Mouse (Mus musculus) adrenal gland, adult (tissue): ENCODE measurements around the gene Kif9.

ENCODE experiments used
- DNase-seq, 2 experiments: peaks; one replicate each; pipeline ENCODE4 v3.0.0; 2022 to 2023; ENCODE audit warnings: low spot score in 1 of 2; ENCODE audit not compliant: inconsistent age in 2 of 2

Gene Kif9

GRCm38 (mm10) chr9:110525737-110526136, 49.0 kb downstream of the Kif9 start:
- DNase-seq, result peak in 1 of 2 experiments; percentile 45

- no peak for DNase-seq
Measured at GRCm38 (mm10) chr9:110529002-110529737, 52.4 kb downstream of the Kif9 start.

GRCm38 (mm10) chr9:110530650-110531049, 53.9 kb downstream of the Kif9 start:
- peak in 1 of 2 experiments; percentile 63 for DNase-seq

GRCm38 (mm10) chr9:110531151-110531791, 54.5 kb downstream of the Kif9 start:
- peak in 1 of 2 experiments; percentile 70 for DNase-seq

GRCm38 (mm10) chr9:110531914-110532489, 55.2 kb downstream of the Kif9 start:
- DNase-seq, result peak; percentile 98

- DNase-seq, result peak; percentile 78 to 92
Measured at GRCm38 (mm10) chr9:110532538-110533291, 56.0 kb downstream of the Kif9 start, which contains the start of gene Setd2. Gene Setd2 (plus strand): TSS chr9:110532597.

GRCm38 (mm10) chr9:110533645-110534044, 56.9 kb downstream of the Kif9 start:
- DNase-seq, result peak in 1 of 2 experiments; percentile 59

GRCm38 (mm10) chr9:110535114-110535513, 58.4 kb downstream of the Kif9 start:
- no peak for DNase-seq

GRCm38 (mm10) chr9:110536636-110537035, 59.9 kb downstream of the Kif9 start:
- DNase-seq, result peak in 1 of 2 experiments; percentile 64

- peak in 1 of 2 experiments; percentile 46 for DNase-seq
Measured at GRCm38 (mm10) chr9:110538511-110538910, 61.8 kb downstream of the Kif9 start.

GRCm38 (mm10) chr9:110541988-110542387, 65.2 kb downstream of the Kif9 start:
- no peak for DNase-seq

- no peak for DNase-seq
Measured at GRCm38 (mm10) chr9:110548261-110548660, 71.5 kb downstream of the Kif9 start.

- no peak for DNase-seq
Measured at GRCm38 (mm10) chr9:110568309-110568708, 91.6 kb downstream of the Kif9 start.
